Mouse (Mus musculus) MEL-GATA-1-ER (cell line): Measurements from ENCODE around the gene Olfr455.

ENCODE experiments used
- DNase-seq: peaks from one replicate; pipeline ENCODE4 v3.0.0-alpha.2; 2012; ENCODE audit warnings: low read depth; ENCODE audit errors: extremely low read depth

Gene Olfr455

DNA sequence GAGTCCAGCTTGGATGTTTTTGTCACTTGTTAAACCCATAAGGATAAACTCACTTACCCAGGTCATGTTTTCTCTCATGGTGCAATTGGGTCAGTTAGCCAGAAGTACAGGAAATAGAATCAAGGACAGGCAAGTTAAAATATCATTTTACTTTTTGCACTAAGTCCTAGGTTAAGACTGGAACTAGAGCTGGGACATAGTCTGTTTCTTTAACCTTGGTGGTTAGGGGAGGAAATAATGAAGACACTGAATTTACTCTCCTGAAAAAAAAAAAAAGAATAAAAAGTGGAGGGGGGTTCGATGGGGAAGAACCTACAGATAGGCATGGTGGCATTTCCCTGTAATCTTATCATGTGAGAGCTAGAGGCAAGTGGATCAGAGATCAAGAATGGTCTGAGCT, 60.3 kb downstream of the Olfr455 start, which contains the start of gene Olfr456:
Gene Olfr456, minus strand, starts transcription at position 101 of the 400 bp plus-strand sequence.
- DNase-seq, result no peak
